Mouse (Mus musculus): Measurements from ENCODE around the gene Sos2.

GRCm38 (mm10) chr12:69644877-69645276 is 36.8 kb downstream of the Sos2 start:
- no peak for TF ChIP-seq CTCF (IDR thresholded peaks at IDR 0.05 in 2 of 3, conservative IDR thresholded peaks at IDR 0.05 in 1 of 3; ENCODE audit: control insufficient read depth in 1 of 3, insufficient read depth in 1 of 3, low read depth in 2 of 3, low read length in 3 of 3, poor library complexity in 1 of 3, severe bottlenecking in 1 of 3)
- no peak for TF ChIP-seq ZKSCAN1 (IDR thresholded peaks at IDR 0.05; ENCODE audit: low read depth, low read length)
